Mouse (Mus musculus) heart, adult 2 months (tissue): Measurements from ENCODE around the gene Lyzl4. TPM values are rescaled to one million over a fixed set of nuclear protein-coding genes. Genes with fewer than 3 reads are reported as not detected.

Experiments used
- DNase-seq, 2 experiments: peaks; one replicate each; pipeline ENCODE4 v3.0.0; 2021
- H3K27ac ChIP-seq: fragments of 200-600 bp; 2 replicates; pipeline ENCODE4 v1.8.1; 2022
- H3K27me3 ChIP-seq: fragments of 200-500 bp; 2 replicates; pipeline ENCODE4 v1.6.1; 2012; ENCODE audit warnings: mild to moderate bottlenecking, low read length, inconsistent platforms, mixed read lengths; ENCODE audit not compliant: control insufficient read depth, insufficient read depth
- H3K36me3 ChIP-seq: fragments of 200-500 bp; 2 replicates; pipeline ENCODE4 v1.6.1; 2012; ENCODE audit warnings: low read length, inconsistent platforms; ENCODE audit not compliant: control insufficient read depth, insufficient read depth
- H3K4me1 ChIP-seq: fragments of 200-500 bp; 2 replicates; pipeline ENCODE4 v1.6.1; 2011; ENCODE audit warnings: low read length; ENCODE audit not compliant: control insufficient read depth, insufficient read depth
- H3K4me3 ChIP-seq: fragments of 200-600 bp; 2 replicates; pipeline ENCODE4 v1.8.1; 2022
- H3K79me2 ChIP-seq: fragments of 200-500 bp; replicated peaks from 2 replicates; pipeline ENCODE4 v1.6.1; 2012; ENCODE audit warnings: mild to moderate bottlenecking, inconsistent platforms, low read length, moderate library complexity, mixed read lengths; ENCODE audit not compliant: control insufficient read depth, insufficient read depth
- H3K9ac ChIP-seq: fragments of 200-500 bp; 2 replicates; pipeline ENCODE4 v1.6.1; 2012; ENCODE audit warnings: low read depth, mild to moderate bottlenecking, control low read depth, inconsistent platforms, low read length, mixed read lengths
- CTCF ChIP-seq: fragments of 200-600 bp; IDR thresholded peaks from 2 replicates; pipeline ENCODE4 v1.8.1; 2022; ENCODE audit warnings: antibody characterized with exemption, mild to moderate bottlenecking, moderate library complexity
- EP300 ChIP-seq: fragments of 200-500 bp; IDR thresholded peaks from 2 replicates; pipeline ENCODE4 v1.6.1; 2011; ENCODE audit warnings: low read depth, low read length, control low read depth; ENCODE audit not compliant: insufficient read depth
- POLR2A ChIP-seq: fragments of 200-500 bp; IDR thresholded peaks from 2 replicates; pipeline ENCODE4 v1.6.1; 2011; ENCODE audit warnings: mild to moderate bottlenecking, low read depth, low read length, control low read depth; ENCODE audit not compliant: insufficient read depth
- WGBS: fragments of 180-500 bp; shearing (Covaris S2); methylation state at CpG from one replicate; pipeline ENCODE4 v1.1.7; 2018; 5-methylcytosine and 5-hydroxymethylcytosine counted together
- intact Hi-C: fragments of 180-260 bp; cut with DNase I; formaldehyde crosslinking; loops from one replicate; pipeline ENCODE4 v1.15.1; 2025
- polyA plus RNA-seq: library from polyadenylated mRNA; depleted of rRNA; stranded (reverse); fragments of >200 nt; gene quantifications from 2 replicates; pipeline ENCODE4 v1.2.3, GENCODE M21; 2012
- total RNA-seq, 2 experiments: library from RNA; stranded (reverse); gene quantifications; 2 replicates each; pipeline ENCODE4 v1.2.3; 2021

Gene Lyzl4
- total and polyA plus RNA-seq, 3 experiments = 0.12 TPM; not detected in 2

DNA sequence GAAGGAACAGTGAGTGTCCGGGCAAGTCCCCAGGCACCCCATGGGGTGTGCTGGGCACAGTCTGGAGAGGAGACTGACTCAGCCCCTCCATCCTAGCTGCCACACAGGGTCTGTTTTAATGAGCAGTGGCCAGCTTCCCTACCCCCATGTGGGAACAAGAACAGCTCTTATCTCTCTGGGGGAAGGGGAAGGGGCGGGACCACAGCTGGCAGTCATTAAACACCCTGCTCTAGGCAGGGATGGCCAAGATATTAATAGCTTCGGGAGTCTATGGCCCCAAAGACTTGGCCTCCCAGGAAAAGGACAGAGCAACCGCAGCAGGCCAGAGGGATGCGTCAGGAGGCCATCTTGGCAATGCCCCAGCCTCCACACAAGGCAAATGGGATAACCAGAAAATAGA, 30.4 kb upstream of the Lyzl4 start:
- Histone ChIP-seq H3K79me2 (no peaks in the 10 kb centered on the region), H3K27ac (peak overlapping the region; percentile 51), H3K9ac (peak overlapping the region; percentile 12; the same call in 1 of the 2 replicates), H3K4me1 (peaks cover 10% of the 10 kb centered on the region), H3K36me3 (no peaks in the 10 kb centered on the region), H3K4me3 (no peak overlapping the region), H3K27me3 (no peaks in the 10 kb centered on the region)
- peak; percentile 51 to 71 for DNase-seq
- WGBS = 8% methylated on average over 5 of the region's 5 CpGs
- intact Hi-C loops = loop anchor here (5.0 kb wide), 2 partner anchors 195 to 425 kb away; no protein-coding TSS in a partner anchor
- 0 out of 2 replicates have a peak, but pooled peaks have one; percentile 27 for TF ChIP-seq EP300
- no peak for TF ChIP-seq POLR2A

DNA sequence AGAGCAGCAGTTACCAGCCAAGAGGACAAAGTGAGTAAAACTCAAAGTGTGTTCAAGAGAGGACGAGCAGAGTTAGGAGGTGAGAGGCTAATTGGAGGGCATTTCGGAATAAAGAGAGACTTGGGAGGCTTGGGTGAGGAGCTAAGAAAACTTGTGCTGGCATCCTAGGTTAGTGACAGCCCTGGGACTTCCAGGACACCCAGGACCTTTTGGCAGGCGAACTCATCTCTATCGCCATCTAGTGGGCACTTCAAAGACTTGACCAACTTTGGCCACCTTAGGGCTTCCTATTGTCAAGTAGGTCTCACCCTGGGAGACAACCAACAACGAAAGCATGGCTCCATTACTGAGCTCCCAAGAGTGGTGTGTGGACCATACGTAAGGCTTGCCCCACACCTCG, 29.4 kb upstream of the Lyzl4 start:
- Histone ChIP-seq H3K9ac (no peak overlapping the region), H3K27ac (no peak overlapping the region; the same call in 1 of the 2 replicates), H3K4me1 (peaks cover 10% of the 10 kb centered on the region), H3K36me3 (no peaks in the 10 kb centered on the region), H3K79me2 (no peaks in the 10 kb centered on the region), H3K4me3 (no peak overlapping the region), H3K27me3 (no peaks in the 10 kb centered on the region)
- intact Hi-C loops = loop anchor here (5.0 kb wide), 2 partner anchors 194 to 424 kb away; no protein-coding TSS in a partner anchor
- 45% methylated on average over 7 of the region's 7 CpGs for WGBS
- peak; percentile 49 to 59 for DNase-seq
- TF ChIP-seq CTCF (peak; percentile 87), POLR2A (no peak)

DNA sequence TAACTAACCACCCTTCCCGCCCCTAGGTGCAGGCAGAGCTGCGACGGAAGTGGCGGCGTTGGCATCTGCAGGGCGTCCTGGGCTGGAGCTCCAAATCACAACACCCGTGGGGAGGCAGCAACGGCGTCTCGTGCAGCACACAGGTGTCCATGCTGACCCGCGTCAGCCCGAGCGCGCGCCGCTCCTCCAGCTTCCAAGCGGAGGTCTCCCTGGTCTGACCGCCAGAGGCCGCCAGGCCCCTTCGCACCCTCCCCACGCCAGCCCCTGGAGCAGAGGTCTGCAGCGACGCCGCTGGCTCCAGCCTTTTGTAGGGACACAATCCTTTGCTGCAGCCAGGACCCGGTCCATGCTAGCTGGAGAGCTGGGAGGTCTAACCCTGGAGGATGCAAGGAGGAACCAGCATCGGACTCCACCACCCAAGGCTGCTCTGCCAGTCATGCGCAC, 27.5 kb upstream of the Lyzl4 start:
- Histone ChIP-seq H3K27me3 (no peaks in the 10 kb centered on the region), H3K27ac (no peak overlapping the region), H3K79me2 (no peaks in the 10 kb centered on the region), H3K4me3 (no peak overlapping the region; the same call in 1 of the 2 replicates), H3K36me3 (no peaks in the 10 kb centered on the region), H3K9ac (peak overlapping the region; percentile 23), H3K4me1 (peaks cover 10% of the 10 kb centered on the region)
- intact Hi-C loops = no loop called here
- TF ChIP-seq EP300 = 0 out of 2 replicates have a peak, but pooled peaks have one; percentile 20
- no peak for TF ChIP-seq POLR2A
- TF ChIP-seq CTCF = peak; percentile 79
- 1% methylated on average over 28 of the region's 28 CpGs for WGBS
- peak; percentile 72 to 76 for DNase-seq

DNA sequence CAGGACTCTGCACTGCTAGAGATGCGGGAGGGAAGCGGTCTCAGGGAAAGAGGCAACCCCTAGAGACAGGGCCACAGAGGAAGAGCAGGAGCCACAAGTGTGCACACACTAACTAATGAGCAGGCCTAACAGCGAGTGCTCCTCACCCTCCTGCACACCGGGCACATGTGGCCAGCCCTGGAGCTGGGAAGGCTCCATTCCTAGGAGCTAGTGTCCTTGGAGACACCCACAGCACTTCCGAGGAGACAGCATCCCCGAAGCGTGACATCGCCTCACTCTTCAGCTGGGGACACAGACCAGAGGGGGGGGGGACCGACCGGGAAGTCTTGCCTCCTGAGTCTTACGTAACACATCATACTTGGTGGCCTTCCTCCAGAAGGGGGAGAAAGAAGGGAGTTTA, 25.9 kb upstream of the Lyzl4 start:
- no peak for DNase-seq
- Histone ChIP-seq H3K9ac (no peak overlapping the region), H3K4me1 (peaks cover 8% of the 10 kb centered on the region), H3K27ac (no peak overlapping the region), H3K79me2 (no peaks in the 10 kb centered on the region), H3K36me3 (no peaks in the 10 kb centered on the region), H3K27me3 (no peaks in the 10 kb centered on the region), H3K4me3 (no peak overlapping the region)
- TF ChIP-seq EP300 (no peak), POLR2A (no peak), CTCF (no peak)
- intact Hi-C loops = no loop called here
- 73% methylated on average over 11 of the region's 11 CpGs for WGBS

DNA sequence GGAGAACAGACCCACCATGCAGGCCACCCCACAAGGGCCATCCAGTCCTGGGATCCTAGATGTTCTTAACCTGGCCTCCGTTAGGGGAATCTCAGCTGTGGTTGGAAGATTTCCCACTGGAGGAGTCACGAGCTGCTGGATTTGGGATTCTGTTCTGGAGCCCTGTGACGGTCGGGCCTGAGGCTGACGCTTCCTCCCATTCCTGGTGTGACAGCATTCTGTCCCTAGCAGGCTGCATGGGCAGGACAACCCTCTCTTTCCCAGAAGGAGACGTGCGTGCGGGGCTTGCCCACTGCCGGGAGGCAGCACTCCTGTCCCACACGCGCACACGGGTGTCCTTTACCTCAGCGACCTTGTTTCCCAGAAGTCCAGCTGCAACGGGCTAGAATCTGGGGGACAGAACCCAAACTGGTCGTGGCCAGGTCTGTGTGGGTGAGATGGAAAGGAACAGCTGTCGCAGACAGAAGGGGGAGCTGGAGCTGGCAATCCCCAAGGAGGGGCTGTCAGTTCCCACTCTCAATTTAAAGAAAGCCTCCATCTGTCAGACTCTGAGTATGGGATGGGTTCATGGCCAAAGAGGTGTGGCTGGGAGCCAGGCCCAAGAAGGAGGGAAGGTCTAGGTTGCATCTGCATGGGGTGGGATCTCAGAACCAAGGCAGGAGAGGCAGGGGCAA, 25.2 kb upstream of the Lyzl4 start:
- Histone ChIP-seq H3K36me3 (no peaks in the 10 kb centered on the region), H3K27me3 (no peaks in the 10 kb centered on the region), H3K27ac (no peak overlapping the region), H3K79me2 (no peaks in the 10 kb centered on the region), H3K4me3 (no peak overlapping the region), H3K9ac (no peak overlapping the region), H3K4me1 (peaks cover 6% of the 10 kb centered on the region; the same call in 1 of the 2 replicates)
- intact Hi-C loops = no loop called here
- TF ChIP-seq POLR2A (no peak), CTCF (no peak), EP300 (no peak)
- no peak for DNase-seq
- 56% methylated on average over 16 of the region's 16 CpGs for WGBS

DNA sequence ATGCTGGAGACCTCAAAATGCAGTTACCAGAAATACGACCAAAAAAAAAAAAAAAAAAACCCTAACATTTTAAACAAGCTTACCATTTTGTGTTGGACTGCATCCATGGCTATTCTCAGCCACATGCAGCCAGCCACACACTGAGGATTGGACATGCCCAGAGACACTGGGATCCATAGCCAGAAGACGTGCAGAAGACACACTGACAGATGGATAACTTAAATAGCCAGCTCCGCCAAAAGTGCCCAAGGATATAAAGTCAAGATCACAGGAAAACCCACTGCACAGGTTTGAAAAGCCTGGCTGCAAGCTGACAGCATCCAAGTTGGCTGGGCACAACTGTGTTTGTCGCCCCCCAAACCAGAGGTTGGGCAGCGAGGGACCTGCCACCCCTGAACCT, 22.2 kb upstream of the Lyzl4 start:
- Histone ChIP-seq H3K79me2 (no peaks in the 10 kb centered on the region), H3K4me3 (no peak overlapping the region), H3K27me3 (no peaks in the 10 kb centered on the region), H3K27ac (no peak overlapping the region), H3K36me3 (no peaks in the 10 kb centered on the region), H3K4me1 (no peaks in the 10 kb centered on the region), H3K9ac (no peak overlapping the region)
- TF ChIP-seq POLR2A (no peak), CTCF (no peak), EP300 (no peak)
- WGBS = 84% methylated on average over 5 of the region's 5 CpGs
- no peak for DNase-seq
- intact Hi-C loops = no loop called here
